In genomic region chr5:9540822-9541557, GRCm38 (mm10) we compare ENCODE assay signal across 9 mouse cellular contexts.
A peak's percentile ranks its signal among the peaks of the same experiment; 100 is the strongest.
DNase-seq lines count a peak whose midpoint lies in the region; ATAC-seq and TF ChIP-seq lines count a peak whose summit lies in the region.
"Had no signal": no experiment of that assay in that cellular context is flagged by ENCODE, and none has a peak within 500 bp of the region (broad histone marks: within the 10 kb centered on the region; RNA-seq: fewer than 3 reads in every experiment).

No protein-coding gene starts in this region.

- ATAC-seq in intestine, postnatal 0 days: no peak
- no peak for ATAC-seq in intestine, embryonic 15.5 days
- peak; percentile 29; the same call in 1 of the 2 replicates for ATAC-seq in neural tube, embryonic 12.5 days (ENCODE audit: low FRiP score, low read depth)

- peak; percentile 22 for DNase-seq in embryonic facial prominence, embryonic 10.5 days (ENCODE audit: low spot score)
- DNase-seq in layer of hippocampus, adult 9-10 months (ENCODE audit: low spot score): peak; percentile 55
- DNase-seq in thymus, postnatal 10 days (ENCODE audit: low spot score in 2 of 2): no peak
- no peak for DNase-seq in ovary, adult 18-20 months (ENCODE audit: low spot score)
- no peak for DNase-seq in natural killer cell, adult 2 months (ENCODE audit: low spot score in 2 of 2)

- no peak overlapping the region for H3K4me3 ChIP-seq in intestine, postnatal 0 days (ENCODE audit: low read depth, low read length)
- H3K4me3 ChIP-seq in intestine, embryonic 15.5 days (replicated peaks): no peak overlapping the region
- H3K4me3 ChIP-seq in embryonic facial prominence, embryonic 10.5 days: no peak overlapping the region
- no peak overlapping the region for H3K4me3 ChIP-seq in neural tube, embryonic 12.5 days
- H3K4me3 ChIP-seq: heart, embryonic 13.5 days had no signal

- H3K9me3 ChIP-seq in intestine, postnatal 0 days (ENCODE audit: control insufficient read depth): no peaks in the 10 kb centered on the region
- no peaks in the 10 kb centered on the region for H3K9me3 ChIP-seq in intestine, embryonic 15.5 days
- no peaks in the 10 kb centered on the region for H3K9me3 ChIP-seq in embryonic facial prominence, embryonic 10.5 days
- H3K9me3 ChIP-seq in neural tube, embryonic 12.5 days: no peaks in the 10 kb centered on the region
- H3K9me3 ChIP-seq: heart, embryonic 13.5 days had no signal

- no peaks in the 10 kb centered on the region for H3K27me3 ChIP-seq in intestine, postnatal 0 days (replicated peaks; ENCODE audit: control insufficient read depth, insufficient read depth, low read length)
- no peaks in the 10 kb centered on the region for H3K27me3 ChIP-seq in intestine, embryonic 15.5 days (replicated peaks)
- H3K27me3 ChIP-seq in embryonic facial prominence, embryonic 10.5 days (replicated peaks; ENCODE audit: low read depth, poor library complexity, severe bottlenecking): no peaks in the 10 kb centered on the region
- H3K27me3 ChIP-seq in neural tube, embryonic 12.5 days (replicated peaks): no peaks in the 10 kb centered on the region
- H3K27me3 ChIP-seq: heart, embryonic 13.5 days had no signal

- TF ChIP-seq CTCF in intestine, postnatal 0 days (IDR thresholded peaks at IDR 0.05; ENCODE audit: low read depth): 0 out of 2 replicates have a peak, but pooled peaks have one; percentile 12

- no peaks in the 10 kb centered on the region for H3K36me3 ChIP-seq in intestine, postnatal 0 days (ENCODE audit: control insufficient read depth, insufficient read depth)
- H3K36me3 ChIP-seq in intestine, embryonic 15.5 days: no peaks in the 10 kb centered on the region
- H3K36me3 ChIP-seq in embryonic facial prominence, embryonic 10.5 days (replicated peaks): no peaks in the 10 kb centered on the region
- H3K36me3 ChIP-seq in neural tube, embryonic 12.5 days: no peaks in the 10 kb centered on the region
- H3K36me3 ChIP-seq: heart, embryonic 13.5 days had no signal

- WGBS in intestine, postnatal 0 days: 41% methylated on average over 8 of the region's 8 CpGs
- WGBS in intestine, embryonic 15.5 days: 35% methylated on average over 8 of the region's 8 CpGs
- 25% methylated on average over 8 of the region's 8 CpGs for WGBS in embryonic facial prominence, embryonic 10.5 days
- WGBS in neural tube, embryonic 12.5 days: 20% methylated on average over 8 of the region's 8 CpGs

- no peaks in the 10 kb centered on the region for H3K4me1 ChIP-seq in intestine, postnatal 0 days (replicated peaks; ENCODE audit: control insufficient read depth, insufficient read depth, low read length)
- no peaks in the 10 kb centered on the region for H3K4me1 ChIP-seq in intestine, embryonic 15.5 days (replicated peaks)
- H3K4me1 ChIP-seq in embryonic facial prominence, embryonic 10.5 days: no peaks in the 10 kb centered on the region
- H3K4me1 ChIP-seq in neural tube, embryonic 12.5 days: no peaks in the 10 kb centered on the region
- H3K4me1 ChIP-seq: heart, embryonic 13.5 days had no signal

- H3K9ac ChIP-seq in intestine, postnatal 0 days (ENCODE audit: low read depth, low read length): no peak overlapping the region
- no peak overlapping the region for H3K9ac ChIP-seq in intestine, embryonic 15.5 days
- no peak overlapping the region for H3K9ac ChIP-seq in neural tube, embryonic 12.5 days
- H3K9ac ChIP-seq: heart, embryonic 13.5 days had no signal

- H3K4me2 ChIP-seq in intestine, postnatal 0 days (replicated peaks; ENCODE audit: low read depth): no peak overlapping the region
- H3K4me2 ChIP-seq in intestine, embryonic 15.5 days (replicated peaks): no peak overlapping the region
- H3K4me2 ChIP-seq in neural tube, embryonic 12.5 days (replicated peaks): no peak overlapping the region
- H3K4me2 ChIP-seq: heart, embryonic 13.5 days had no signal

- no peak overlapping the region for H3K27ac ChIP-seq in intestine, postnatal 0 days (ENCODE audit: low read depth, low read length)
- H3K27ac ChIP-seq in intestine, embryonic 15.5 days: no peak overlapping the region
- no peak overlapping the region for H3K27ac ChIP-seq in embryonic facial prominence, embryonic 10.5 days (replicated peaks)
- H3K27ac ChIP-seq in neural tube, embryonic 12.5 days: no peak overlapping the region
- H3K27ac ChIP-seq: heart, embryonic 13.5 days had no signal

Comparison
In these comparisons a context has a peak if more than half of its experiments do, and no peak if none do; other contexts are left out.
1. DNase-seq: peak in embryonic facial prominence, embryonic 10.5 days (single experiment) and layer of hippocampus, adult 9-10 months (single experiment); none in thymus, postnatal 10 days (0 of 2), ovary, adult 18-20 months (single experiment) and natural killer cell, adult 2 months (0 of 2).